ENCODE assay signal across 11 mouse cellular contexts in genomic region chr7:19821633-19822032, GRCm38 (mm10). TPM values are rescaled to one million over a fixed set of nuclear protein-coding genes. Genes with fewer than 3 reads are reported as not detected.
DNase-seq lines count a peak whose midpoint lies in the region; ATAC-seq and TF ChIP-seq lines count a peak whose summit lies in the region.
"Had no signal": no experiment of that assay in that cellular context is flagged by ENCODE, and none has a peak within 500 bp of the region (broad histone marks: within the 10 kb centered on the region; RNA-seq: fewer than 3 reads in every experiment).

No protein-coding gene starts in this region.

- H3K27ac ChIP-seq in kidney, embryonic 14.5 days (ENCODE audit: low read depth, low read length): no peak overlapping the region
- no peak overlapping the region; the same call in 1 of the 2 replicates for H3K27ac ChIP-seq in ES-E14 (ENCODE audit: insufficient read depth, low read depth, low read length, poor library complexity, severe bottlenecking)
- H3K27ac ChIP-seq in embryonic fibroblast, embryonic 13.5 days (ENCODE audit: insufficient read depth, low read length): 0 out of 2 replicates have a peak overlapping the region, but pooled peaks have one; percentile 11
- H3K27ac ChIP-seq in liver, embryonic 16.5 days (ENCODE audit: low read length): no peak overlapping the region
- H3K27ac ChIP-seq in midbrain, embryonic 14.5 days (replicated peaks; ENCODE audit: low read depth, low read length): no peak overlapping the region
- H3K27ac ChIP-seq: hindbrain, embryonic 15.5 days had no signal

- peak overlapping the region; percentile 52; the same call in 1 of the 2 replicates for H3K4me3 ChIP-seq in kidney, embryonic 14.5 days (ENCODE audit: low read length)
- peak overlapping the region; percentile 70 to 77 for H3K4me3 ChIP-seq in ES-E14 (ENCODE audit: insufficient read depth in 1 of 2, low read depth in 1 of 2, low read length in 2 of 2, poor library complexity in 1 of 2, severe bottlenecking in 1 of 2)
- H3K4me3 ChIP-seq in embryonic fibroblast, embryonic 13.5 days (ENCODE audit: insufficient read depth, low read length): peak overlapping the region; percentile 35
- H3K4me3 ChIP-seq in liver, embryonic 16.5 days (ENCODE audit: low read depth, low read length): peak overlapping the region; percentile 62
- no peak overlapping the region for H3K4me3 ChIP-seq in midbrain, embryonic 14.5 days (replicated peaks; ENCODE audit: low read depth, low read length)

- no peak overlapping the region for H3K9ac ChIP-seq in kidney, embryonic 14.5 days (ENCODE audit: low read depth, low read length)
- H3K9ac ChIP-seq in ES-E14 (ENCODE audit: insufficient read depth, low read depth, low read length, poor library complexity, severe bottlenecking): peak overlapping the region; percentile 75; the same call in 1 of the 2 replicates
- H3K9ac ChIP-seq in liver, embryonic 16.5 days (ENCODE audit: low read depth, low read length): no peak overlapping the region
- no peak overlapping the region for H3K9ac ChIP-seq in midbrain, embryonic 14.5 days (replicated peaks; ENCODE audit: low read length)
- H3K9ac ChIP-seq: hindbrain, embryonic 15.5 days had no signal

- peaks cover 18% of the 10 kb centered on the region for H3K27me3 ChIP-seq in kidney, embryonic 14.5 days (ENCODE audit: control insufficient read depth, insufficient read depth, low read length)
- peaks cover 24% of the 10 kb centered on the region for H3K27me3 ChIP-seq in liver, embryonic 16.5 days (ENCODE audit: control insufficient read depth, insufficient read depth, low read depth, low read length)
- peaks cover 40% of the 10 kb centered on the region for H3K27me3 ChIP-seq in midbrain, embryonic 14.5 days (ENCODE audit: control insufficient read depth, insufficient read depth, low read length)

- no peaks in the 10 kb centered on the region for H3K36me3 ChIP-seq in kidney, embryonic 14.5 days (ENCODE audit: control insufficient read depth, insufficient read depth, low read length)
- peaks cover 6% of the 10 kb centered on the region; the same call in 1 of the 2 replicates for H3K36me3 ChIP-seq in ES-E14 (ENCODE audit: control insufficient read depth, insufficient read depth, low read length, poor library complexity, severe bottlenecking)
- no peaks in the 10 kb centered on the region for H3K36me3 ChIP-seq in liver, embryonic 16.5 days (ENCODE audit: control insufficient read depth, insufficient read depth)
- H3K36me3 ChIP-seq in midbrain, embryonic 14.5 days (ENCODE audit: control insufficient read depth, insufficient read depth, low read length): no peaks in the 10 kb centered on the region
- H3K36me3 ChIP-seq: hindbrain, embryonic 15.5 days had no signal

- TF ChIP-seq CTCF in embryonic fibroblast, embryonic 13.5 days (IDR thresholded peaks at IDR 0.05; ENCODE audit: borderline replicate concordance, insufficient read depth, low read length): no peak

- no peaks in the 10 kb centered on the region for H3K9me3 ChIP-seq in kidney, embryonic 14.5 days (ENCODE audit: control insufficient read depth, low read length)
- no peaks in the 10 kb centered on the region for H3K9me3 ChIP-seq in ES-E14 (ENCODE audit: control insufficient read depth, insufficient read depth, low read depth, low read length)
- H3K9me3 ChIP-seq in liver, embryonic 16.5 days (replicated peaks; ENCODE audit: control insufficient read depth, low read length): no peaks in the 10 kb centered on the region
- no peaks in the 10 kb centered on the region for H3K9me3 ChIP-seq in midbrain, embryonic 14.5 days (ENCODE audit: control insufficient read depth, low read length)
- H3K9me3 ChIP-seq: hindbrain, embryonic 15.5 days had no signal

- in situ Hi-C loops in ES-E14 (cut with MboI; ENCODE audit: low sequenced_read_pairs in 2 of 2, unreplicated experiment in 2 of 2): no loop called here

- DNase-seq in kidney, postnatal 4 days: no peak
- no peak for DNase-seq in ES-E14 (ENCODE audit: low read depth, low spot score)
- DNase-seq in midbrain, embryonic 14.5 days: no peak
- no peak for DNase-seq in cerebellum, adult 9-11 months
- DNase-seq: cerebellum, adult 9-10 months had no signal

- H3K4me1 ChIP-seq in kidney, embryonic 14.5 days (ENCODE audit: control insufficient read depth, insufficient read depth, low read length): peaks cover 39% of the 10 kb centered on the region
- peaks cover 9 to 28% of the 10 kb centered on the region in 2 experiments; a peak in 3 of 4 replicates for H3K4me1 ChIP-seq in ES-E14 (ENCODE audit: control insufficient read depth in 2 of 2, insufficient read depth in 2 of 2, low read length in 2 of 2, poor library complexity in 1 of 2)
- peaks cover 14% of the 10 kb centered on the region for H3K4me1 ChIP-seq in embryonic fibroblast, embryonic 13.5 days (ENCODE audit: control insufficient read depth, insufficient read depth, low read length)
- H3K4me1 ChIP-seq in liver, embryonic 16.5 days (ENCODE audit: control insufficient read depth, low read depth, low read length): peaks cover 15% of the 10 kb centered on the region
- H3K4me1 ChIP-seq in midbrain, embryonic 14.5 days (ENCODE audit: control insufficient read depth, insufficient read depth, low read length): peaks cover 10% of the 10 kb centered on the region

- WGBS in kidney, embryonic 14.5 days: 50% methylated on average over 7 of the region's 7 CpGs
- WGBS in liver, embryonic 16.5 days (ENCODE audit: insufficient replicate concordance): 58% methylated on average over 7 of the region's 7 CpGs
- WGBS in midbrain, embryonic 14.5 days: 54% methylated on average over 7 of the region's 7 CpGs

- no peak overlapping the region for H3K4me2 ChIP-seq in kidney, embryonic 14.5 days (replicated peaks; ENCODE audit: low read depth, low read length)
- H3K4me2 ChIP-seq in liver, embryonic 16.5 days (ENCODE audit: low read depth, low read length): peak overlapping the region; percentile 65
- H3K4me2 ChIP-seq in midbrain, embryonic 14.5 days (ENCODE audit: low read length): no peak overlapping the region

- no peak for TF ChIP-seq POLR2A in embryonic fibroblast, embryonic 13.5 days (IDR thresholded peaks at IDR 0.05; ENCODE audit: low read depth, low read length)

- no peak for ATAC-seq in kidney, embryonic 14.5 days (ENCODE audit: low FRiP score, low TSS enrichment)
- ATAC-seq in liver, embryonic 16.5 days (ENCODE audit: low read depth): no peak
- no peak for ATAC-seq in midbrain, embryonic 14.5 days (ENCODE audit: low FRiP score, low TSS enrichment)

TF ChIP-seq in ES-E14, 5 proteins besides CTCF, POLR2A, EP300 and RAD21:
- no peak for TF ChIP-seq HCFC1 (IDR thresholded peaks at IDR 0.05; ENCODE audit: borderline replicate concordance, insufficient read depth, low read length)
- no peak for TF ChIP-seq ZC3H11A (IDR thresholded peaks at IDR 0.05; ENCODE audit: borderline replicate concordance, low read depth, low read length)
- no peak for TF ChIP-seq MAFK (IDR thresholded peaks at IDR 0.05; ENCODE audit: insufficient read depth, low read depth, low read length)
- TF ChIP-seq ZNF384 (IDR thresholded peaks at IDR 0.05; ENCODE audit: low read depth, low read length): no peak
- no peak for TF ChIP-seq CHD2 (IDR thresholded peaks at IDR 0.05; ENCODE audit: low read depth, low read length)

RNA-seq across cellular contexts. Expression of gene Bcl3, which starts 0.9 kb away (rescaled TPM):
- polyA plus RNA-seq in kidney, embryonic 14.5 days (2014; fragmentation: Nextera tagmentation; extraction: Ambion mirVana): 3.5 and 4.2 TPM in 2 replicates
- 14.3 and 28.8 TPM in 2 replicates for total RNA-seq in ES-E14 (2012; rRNA removed)
- polyA plus RNA-seq in embryonic fibroblast, embryonic 13.5 days (2011; ENCODE audit: insufficient read length, low read depth, missing spikeins): 24.1 and 37.9 TPM in 2 replicates
- polyA plus RNA-seq in liver, embryonic 16.5 days (2015; fragmentation: Nextera tagmentation; extraction: Ambion mirVana): 4.1 and 4.4 TPM in 2 replicates
- 0.77 and 1.2 TPM in 2 replicates for polyA plus RNA-seq in midbrain, embryonic 14.5 days (2014; fragmentation: Nextera tagmentation; extraction: Ambion mirVana)

RNA-seq across cellular contexts. Expression of gene Cblc, which starts 25.0 kb away (rescaled TPM):
- 4.7 and 7.3 TPM in 2 replicates for polyA plus RNA-seq in kidney, embryonic 14.5 days (2014; fragmentation: Nextera tagmentation; extraction: Ambion mirVana)
- 3.5 and 6.6 TPM in 2 replicates for total RNA-seq in ES-E14 (2012; rRNA removed)
- not detected in 2 replicates for polyA plus RNA-seq in embryonic fibroblast, embryonic 13.5 days (2011; ENCODE audit: insufficient read length, low read depth, missing spikeins)
- polyA plus RNA-seq in liver, embryonic 16.5 days (2015; fragmentation: Nextera tagmentation; extraction: Ambion mirVana): 4.7 and 5.4 TPM in 2 replicates
- not detected in 2 replicates for polyA plus RNA-seq in midbrain, embryonic 14.5 days (2014; fragmentation: Nextera tagmentation; extraction: Ambion mirVana)
- polyA plus RNA-seq: hindbrain, embryonic 15.5 days had no signal

RNA-seq across cellular contexts. Expression of gene Gm19345, which starts 30.2 kb away (rescaled TPM):
- polyA plus RNA-seq in kidney, embryonic 14.5 days (2014; fragmentation: Nextera tagmentation; extraction: Ambion mirVana): 0.27 TPM in 1 of 2 replicates, not detected in the other
- 0.36 and 1.1 TPM in 2 replicates for total RNA-seq in ES-E14 (2012; rRNA removed)
- not detected in 2 replicates for polyA plus RNA-seq in embryonic fibroblast, embryonic 13.5 days (2011; ENCODE audit: insufficient read length, low read depth, missing spikeins)
- 0.08 TPM in 1 of 2 replicates, not detected in the other for polyA plus RNA-seq in liver, embryonic 16.5 days (2015; fragmentation: Nextera tagmentation; extraction: Ambion mirVana)
- polyA plus RNA-seq in midbrain, embryonic 14.5 days (2014; fragmentation: Nextera tagmentation; extraction: Ambion mirVana): 9.9 and 13.6 TPM in 2 replicates
- total RNA-seq: adrenal gland, adult 18-20 months; gastrocnemius, postnatal 10 days had no signal

RNA-seq across cellular contexts. Expression of gene Ceacam16, which starts 39.5 kb away (rescaled TPM):
- not detected in 2 replicates for polyA plus RNA-seq in kidney, embryonic 14.5 days (2014; fragmentation: Nextera tagmentation; extraction: Ambion mirVana)
- total RNA-seq in ES-E14 (2012; rRNA removed): 0.71 and 1.4 TPM in 2 replicates
- polyA plus RNA-seq in embryonic fibroblast, embryonic 13.5 days (2011; ENCODE audit: insufficient read length, low read depth, missing spikeins): not detected in 2 replicates
- polyA plus RNA-seq in liver, embryonic 16.5 days (2015; fragmentation: Nextera tagmentation; extraction: Ambion mirVana): not detected in 2 replicates
- 0.90 TPM in 1 of 2 replicates, not detected in the other for polyA plus RNA-seq in midbrain, embryonic 14.5 days (2014; fragmentation: Nextera tagmentation; extraction: Ambion mirVana)
- total RNA-seq: adrenal gland, adult 18-20 months; gastrocnemius, postnatal 10 days had no signal

RNA-seq across cellular contexts. Expression of gene Bcam, which starts 50.8 kb away (rescaled TPM):
- polyA plus RNA-seq in kidney, embryonic 14.5 days (2014; fragmentation: Nextera tagmentation; extraction: Ambion mirVana): 177 and 214 TPM in 2 replicates
- total RNA-seq in ES-E14 (2012; rRNA removed): 167 and 309 TPM in 2 replicates
- 2.1 and 2.5 TPM in 2 replicates for polyA plus RNA-seq in embryonic fibroblast, embryonic 13.5 days (2011; ENCODE audit: insufficient read length, low read depth, missing spikeins)
- polyA plus RNA-seq in liver, embryonic 16.5 days (2015; fragmentation: Nextera tagmentation; extraction: Ambion mirVana): 7.4 and 9.7 TPM in 2 replicates
- polyA plus RNA-seq in midbrain, embryonic 14.5 days (2014; fragmentation: Nextera tagmentation; extraction: Ambion mirVana): 4.5 and 7.8 TPM in 2 replicates
